Mouse (Mus musculus) hindbrain, embryonic 11.5 days (tissue): ENCODE measurements at regions not wholly inside any gene's neighbourhood (a gene's known extent, or its start where the extent isn't known, plus 50 kb on each side); places are given as distances from the start of the nearest gene placed in this dataset.

Source experiments
- ATAC-seq: fragments of 200-750 bp; cut with Nextera tagmentation; 2 replicates; pipeline ENCODE4 v1.8.0; 2017; ENCODE audit warnings: mild to moderate bottlenecking, moderate TSS enrichment, moderate library complexity; ENCODE audit not compliant: low FRiP score
- DNase-seq: peaks from one replicate; pipeline ENCODE4 v3.0.0-alpha.2; 2015; ENCODE audit warnings: low spot score
- H3K27ac ChIP-seq: fragments of 300-500 bp; sonication (generic); 2 replicates; pipeline ENCODE4 v1.5.1; 2014; ENCODE audit warnings: mild to moderate bottlenecking, low read depth, low read length
- H3K27me3 ChIP-seq: fragments of 300-500 bp; sonication (generic); 2 replicates; pipeline ENCODE4 v1.6.1; 2014; ENCODE audit warnings: mild to moderate bottlenecking, low read length, moderate library complexity, mixed read lengths; ENCODE audit not compliant: control insufficient read depth, insufficient read depth
- H3K36me3 ChIP-seq: fragments of 300-500 bp; sonication (generic); 2 replicates; pipeline ENCODE4 v1.6.1; 2014; ENCODE audit warnings: mild to moderate bottlenecking, low read length, moderate library complexity, mixed read lengths; ENCODE audit not compliant: control insufficient read depth, insufficient read depth
- H3K4me1 ChIP-seq: fragments of 300-500 bp; sonication (generic); replicated peaks from 2 replicates; pipeline ENCODE4 v1.6.1; 2014; ENCODE audit warnings: low read length, mixed read lengths; ENCODE audit not compliant: control insufficient read depth, insufficient read depth
- H3K4me2 ChIP-seq: fragments of 300-500 bp; sonication (generic); replicated peaks from 2 replicates; pipeline ENCODE4 v1.6.1; 2014; ENCODE audit warnings: mild to moderate bottlenecking, low read depth, low read length
- H3K4me3 ChIP-seq: fragments of 300-500 bp; sonication (generic); 2 replicates; pipeline ENCODE4 v1.5.1; 2014; ENCODE audit warnings: low read depth, low read length
- H3K9ac ChIP-seq: fragments of 300-500 bp; sonication (generic); 2 replicates; pipeline ENCODE4 v1.6.1; 2014; ENCODE audit warnings: low read depth, low read length
- H3K9me3 ChIP-seq: fragments of 300-500 bp; sonication (generic); 2 replicates; pipeline ENCODE4 v1.6.1; 2016; ENCODE audit warnings: low read length; ENCODE audit not compliant: control insufficient read depth
- WGBS: fragments of 180-500 bp; shearing (Covaris S2); extraction: QIAGEN DNeasy Blood & Tissue Kit; methylation state at CpG from one replicate; pipeline ENCODE4 v1.1.7; 2014; 5-methylcytosine and 5-hydroxymethylcytosine counted together

DNA sequence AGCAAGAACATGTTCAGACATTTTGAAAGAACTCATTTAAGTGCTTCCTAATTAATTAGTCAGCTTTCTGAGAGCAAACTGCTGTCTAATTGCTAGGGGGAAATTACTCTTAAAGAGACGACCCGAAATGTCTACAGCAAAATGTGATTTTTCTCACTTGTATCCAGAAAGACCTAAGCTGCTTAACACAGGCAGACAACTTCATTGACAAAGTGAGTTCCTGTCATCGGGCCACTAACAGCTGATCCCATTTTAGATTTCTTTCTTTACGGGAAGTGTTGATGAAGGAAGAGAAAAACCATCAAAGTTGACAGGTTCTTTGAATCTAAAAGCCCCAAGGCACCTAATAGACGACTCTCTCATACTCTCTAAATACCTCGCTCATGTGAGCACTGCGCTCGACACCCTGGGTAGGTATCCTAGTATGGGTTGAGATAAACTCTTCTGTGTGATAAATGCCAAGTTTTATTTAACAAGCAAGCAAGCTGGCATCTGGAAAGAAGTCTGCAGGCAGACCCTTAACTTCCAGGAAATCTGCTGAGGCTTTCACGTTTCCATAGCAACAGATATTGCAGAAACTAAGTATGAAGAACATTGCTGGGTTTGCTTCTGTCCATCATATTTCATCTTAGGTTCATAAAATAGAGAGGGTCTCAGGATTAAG is 112.5 kb upstream of the Plxnc1 start:
- no peak for ATAC-seq
- H3K4me1 ChIP-seq, result no peaks in the 10 kb centered on the region
- no peaks in the 10 kb centered on the region for H3K27me3 ChIP-seq
- H3K4me3 ChIP-seq, result no peak overlapping the region
- H3K27ac ChIP-seq, result no peak overlapping the region
- no peak overlapping the region for H3K4me2 ChIP-seq
- no peaks in the 10 kb centered on the region for H3K9me3 ChIP-seq
- WGBS, result 83% methylated on average over 9 of the region's 9 CpGs
- H3K9ac ChIP-seq, result no peak overlapping the region
- H3K36me3 ChIP-seq, result no peaks in the 10 kb centered on the region
- no peak for DNase-seq

DNA sequence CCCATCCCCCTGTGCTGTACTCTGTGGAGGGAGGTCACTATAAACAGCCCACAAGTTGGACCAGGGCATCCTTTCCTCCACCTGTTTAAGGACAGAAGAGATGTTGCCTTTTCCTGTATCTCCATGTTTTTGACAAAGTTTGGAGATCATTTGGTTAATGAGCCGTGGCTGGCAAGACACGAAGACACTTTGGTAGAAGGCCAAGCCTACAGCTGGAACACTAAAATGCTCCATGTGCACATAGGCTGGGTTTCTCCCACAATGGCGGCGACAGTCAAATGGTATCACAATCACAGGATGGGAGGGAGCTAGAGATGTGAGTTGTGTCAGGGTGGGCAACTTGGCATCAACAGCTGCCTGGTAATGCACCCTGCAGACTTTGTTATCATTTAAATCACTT is 111.9 kb upstream of the Plxnc1 start:
- 88% methylated on average over 4 of the region's 4 CpGs for WGBS
- no peaks in the 10 kb centered on the region for H3K9me3 ChIP-seq
- H3K27me3 ChIP-seq, result no peaks in the 10 kb centered on the region

DNA sequence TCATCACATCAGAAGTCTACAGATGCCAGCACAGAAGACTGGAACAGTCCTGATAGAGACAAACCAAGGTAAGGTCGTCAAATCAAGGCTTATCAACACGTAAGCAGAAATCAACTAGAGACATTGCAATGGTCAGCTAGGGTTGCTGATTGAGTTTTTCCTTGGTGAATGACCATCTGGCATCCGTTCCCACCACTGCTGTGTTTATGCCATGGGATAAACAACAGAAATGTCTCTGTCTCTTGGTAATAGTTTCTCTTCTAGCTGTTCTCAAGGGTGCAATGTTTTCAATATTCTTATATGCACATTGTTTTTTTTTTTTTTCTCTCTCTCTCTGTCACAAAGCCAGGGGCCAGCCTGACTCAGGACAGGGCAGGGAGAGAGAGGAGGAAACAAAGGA is 110.2 kb upstream of the Plxnc1 start:
- WGBS, result 88% methylated on average over 3 of the region's 3 CpGs
- H3K4me1 ChIP-seq, result no peaks in the 10 kb centered on the region
- no peak for DNase-seq
- no peak overlapping the region for H3K9ac ChIP-seq
- H3K4me3 ChIP-seq, result no peak overlapping the region
- H3K27me3 ChIP-seq, result no peaks in the 10 kb centered on the region
- no peak overlapping the region for H3K4me2 ChIP-seq
- H3K9me3 ChIP-seq, result no peaks in the 10 kb centered on the region
- no peak overlapping the region for H3K27ac ChIP-seq
- H3K36me3 ChIP-seq, result no peaks in the 10 kb centered on the region
- ATAC-seq, result no peak

More for the DNA sequence above, 111.9 kb upstream of the Plxnc1 start:
- Histone ChIP-seq H3K4me1 (no peaks in the 10 kb centered on the region), H3K4me2 (no peak overlapping the region), H3K4me3 (no peak overlapping the region), H3K9ac (no peak overlapping the region), H3K27ac (no peak overlapping the region), H3K36me3 (no peaks in the 10 kb centered on the region)
- ATAC-seq, result no peak
- DNase-seq, result no peak

DNA sequence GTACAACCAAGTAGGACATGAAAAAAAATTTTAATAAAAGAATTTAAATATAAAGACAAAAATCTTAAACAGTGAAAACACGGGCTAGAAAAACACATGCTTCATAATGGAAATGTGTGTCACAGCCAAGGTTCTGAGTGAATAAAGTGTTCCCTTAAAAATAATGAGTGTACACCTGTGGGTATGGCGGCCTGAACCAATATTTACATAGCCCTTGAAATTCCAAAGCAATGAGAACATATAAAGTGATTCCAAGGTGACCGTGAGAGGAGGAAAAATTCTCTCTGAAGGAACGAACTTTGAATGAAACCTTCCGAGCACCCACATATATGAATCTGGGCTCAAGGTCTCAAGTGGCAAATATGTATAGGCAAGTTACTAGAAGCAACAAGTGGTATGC is 104.2 kb upstream of the Plxnc1 start:
- Histone ChIP-seq H3K9ac (no peak overlapping the region), H3K9me3 (no peaks in the 10 kb centered on the region), H3K36me3 (no peaks in the 10 kb centered on the region), H3K27me3 (no peaks in the 10 kb centered on the region), H3K4me2 (no peak overlapping the region), H3K4me1 (0 out of 2 replicates have a peak, but pooled peaks cover 2% of the 10 kb centered on the region), H3K27ac (no peak overlapping the region), H3K4me3 (no peak overlapping the region)
- no peak for DNase-seq
- WGBS, result 91% methylated on average over 5 of the region's 5 CpGs
- no peak for ATAC-seq

DNA sequence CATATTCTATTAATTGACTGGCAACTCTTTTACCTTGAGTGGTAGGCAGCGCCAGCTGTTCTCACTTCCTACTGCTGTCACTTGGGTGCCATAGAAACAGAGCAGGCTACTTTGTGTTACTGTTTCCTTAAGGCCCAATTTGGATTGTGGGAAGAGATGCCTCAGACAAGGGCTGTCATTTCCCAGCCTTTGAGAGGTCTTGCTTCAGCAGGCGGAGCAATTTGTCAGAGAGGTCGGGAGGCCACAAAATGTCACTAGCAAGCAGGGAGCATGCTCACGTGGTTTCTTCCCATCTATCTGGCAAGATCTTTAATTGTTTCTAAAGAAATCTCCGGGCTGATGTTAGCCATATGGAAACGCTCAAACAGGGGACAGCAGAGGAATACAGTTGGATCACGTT is 99.3 kb upstream of the Plxnc1 start:
- Histone ChIP-seq H3K4me3 (no peak overlapping the region), H3K9ac (no peak overlapping the region), H3K27ac (no peak overlapping the region), H3K4me1 (0 out of 2 replicates have a peak, but pooled peaks cover 2% of the 10 kb centered on the region), H3K4me2 (no peak overlapping the region), H3K9me3 (no peaks in the 10 kb centered on the region), H3K27me3 (no peaks in the 10 kb centered on the region), H3K36me3 (no peaks in the 10 kb centered on the region)
- ATAC-seq (no peak; the same call in 1 of the 2 replicates), DNase-seq (no peak)
- whole genome bisulfite sequencing, result 38% methylated on average over 7 of the region's 7 CpGs

DNA sequence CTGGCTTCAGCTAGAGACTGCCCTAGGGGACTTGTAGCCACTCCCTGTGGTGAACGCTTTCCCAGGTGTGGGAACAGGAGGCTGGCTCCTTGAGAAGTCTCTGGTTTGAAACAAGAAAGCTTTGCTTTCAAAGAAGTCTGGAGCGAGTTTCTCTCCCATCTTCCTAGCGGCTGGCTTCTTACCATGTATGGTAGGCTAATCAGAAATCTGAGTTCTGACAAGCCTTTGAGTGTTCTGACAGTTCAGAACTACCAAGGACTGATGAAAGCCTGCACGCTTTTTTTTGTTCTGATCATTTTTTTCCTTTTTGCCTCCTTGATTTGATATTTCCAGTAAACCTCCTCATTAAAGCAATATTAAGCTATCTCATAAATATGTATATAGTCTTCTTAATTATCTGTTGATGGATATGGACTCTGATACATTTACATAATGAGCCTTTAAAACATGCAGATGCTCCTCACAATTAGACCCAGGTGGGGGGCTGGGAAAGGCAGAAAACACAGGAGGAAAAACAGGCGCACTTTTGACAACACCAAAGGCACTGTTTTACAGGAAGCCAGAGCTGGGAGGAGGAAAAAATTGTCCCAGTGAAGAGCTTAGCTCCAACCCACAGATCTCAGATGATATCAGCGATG is 95.7 kb upstream of the Plxnc1 start:
- 71% methylated on average over 6 of the region's 6 CpGs for WGBS
- ATAC-seq, result no peak

DNA sequence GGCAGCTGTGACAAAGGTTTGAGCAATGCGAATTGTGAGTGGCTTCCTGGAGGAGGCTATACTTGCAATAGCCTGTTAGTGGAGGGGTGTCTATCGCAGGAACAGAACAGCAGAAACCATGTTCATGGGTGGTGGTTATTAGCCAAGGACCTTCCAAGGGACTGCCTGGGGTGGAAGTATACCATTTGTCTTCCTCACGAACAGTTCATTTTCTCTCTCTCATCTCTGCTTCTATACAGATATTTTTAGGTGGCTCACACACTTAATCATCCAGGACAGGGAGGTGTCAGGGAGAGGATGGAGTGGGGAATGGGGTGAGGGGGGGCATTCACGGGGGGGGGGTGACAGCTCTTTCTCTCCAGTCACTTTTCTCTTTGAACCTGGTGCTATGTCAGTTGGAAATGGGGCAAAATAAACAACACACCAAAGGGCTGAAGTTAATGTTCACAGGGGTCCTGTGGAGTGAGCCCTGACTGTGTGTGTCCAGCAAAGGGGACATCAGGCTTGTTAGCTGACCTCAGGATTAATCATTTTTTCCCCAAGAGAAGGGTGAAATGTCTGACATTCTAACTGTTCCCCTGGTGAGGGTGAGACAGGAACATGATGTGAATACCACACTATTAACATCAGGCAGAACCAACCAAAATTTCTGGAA is 91.5 kb upstream of the Plxnc1 start:
- Histone ChIP-seq H3K27me3 (no peaks in the 10 kb centered on the region), H3K9me3 (no peaks in the 10 kb centered on the region), H3K4me3 (no peak overlapping the region), H3K27ac (no peak overlapping the region), H3K4me2 (no peak overlapping the region), H3K9ac (no peak overlapping the region), H3K36me3 (no peaks in the 10 kb centered on the region), H3K4me1 (no peaks in the 10 kb centered on the region)
- no peak for ATAC-seq
- 67% methylated on average over 4 of the region's 4 CpGs for WGBS
- DNase-seq, result no peak

More for the DNA sequence above, 95.7 kb upstream of the Plxnc1 start:
- H3K36me3 ChIP-seq, result no peaks in the 10 kb centered on the region
- H3K4me2 ChIP-seq, result no peak overlapping the region
- H3K4me3 ChIP-seq, result no peak overlapping the region
- H3K9me3 ChIP-seq, result no peaks in the 10 kb centered on the region
- DNase-seq, result no peak
- H3K27me3 ChIP-seq, result no peaks in the 10 kb centered on the region
- no peak overlapping the region for H3K9ac ChIP-seq
- H3K4me1 ChIP-seq, result 0 out of 2 replicates have a peak, but pooled peaks cover 2% of the 10 kb centered on the region
- no peak overlapping the region for H3K27ac ChIP-seq

DNA sequence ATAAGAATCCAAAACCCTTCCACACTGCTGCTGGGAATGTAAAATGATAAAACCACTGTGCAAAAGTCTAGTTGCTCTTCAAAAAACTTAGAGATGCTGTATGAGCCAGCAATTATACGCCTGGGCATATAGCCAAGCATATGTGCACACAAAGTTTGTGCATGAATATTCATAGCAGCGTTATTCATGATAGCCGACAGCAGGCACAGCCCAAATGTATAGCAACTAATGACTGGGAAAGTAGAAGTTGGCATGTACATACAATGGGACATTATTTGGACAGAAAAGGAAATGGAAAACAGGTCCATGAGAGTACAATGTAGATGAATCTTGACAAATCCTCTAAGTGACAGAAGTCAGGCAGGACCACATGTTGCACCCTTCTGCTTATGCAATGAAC is 90.7 kb upstream of the Plxnc1 start:
- Histone ChIP-seq H3K4me2 (no peak overlapping the region), H3K27me3 (no peaks in the 10 kb centered on the region), H3K9ac (no peak overlapping the region), H3K4me1 (no peaks in the 10 kb centered on the region), H3K9me3 (no peaks in the 10 kb centered on the region), H3K36me3 (no peaks in the 10 kb centered on the region), H3K27ac (no peak overlapping the region), H3K4me3 (no peak overlapping the region)
- WGBS, result 69% methylated on average over 3 of the region's 3 CpGs
- peak; percentile 68 for ATAC-seq
- no peak for DNase-seq

DNA sequence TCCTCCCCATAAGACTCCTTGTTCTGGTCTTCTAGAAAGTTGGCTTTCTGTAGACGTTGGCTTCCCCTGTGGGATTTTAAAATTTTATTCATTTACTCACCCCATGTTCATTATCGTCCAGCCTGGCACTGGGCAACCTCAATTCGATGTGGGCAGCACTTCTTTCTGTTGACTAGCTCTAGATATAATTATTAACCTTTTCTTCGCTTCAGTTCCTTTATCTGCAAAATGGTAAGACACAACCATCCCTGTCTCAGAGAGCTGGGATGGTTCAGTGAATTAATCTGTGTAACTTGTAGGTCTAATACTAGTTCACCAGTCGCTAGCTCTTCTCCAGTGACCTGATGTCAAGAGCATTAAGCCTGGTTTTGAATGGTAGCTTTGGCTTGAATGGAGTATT is 89.9 kb upstream of the Plxnc1 start:
- H3K4me3 ChIP-seq, result no peak overlapping the region
- DNase-seq (no peak), ATAC-seq (no peak)
- H3K36me3 ChIP-seq, result no peaks in the 10 kb centered on the region
- no peaks in the 10 kb centered on the region for H3K9me3 ChIP-seq
- H3K27ac ChIP-seq, result no peak overlapping the region
- H3K27me3 ChIP-seq, result no peaks in the 10 kb centered on the region
- no peak overlapping the region for H3K9ac ChIP-seq
- H3K4me2 ChIP-seq, result no peak overlapping the region
- H3K4me1 ChIP-seq, result no peaks in the 10 kb centered on the region
- 88% methylated on average over 5 of the region's 5 CpGs for WGBS
